Mouse (Mus musculus) embryonic facial prominence, embryonic 14.5 days (tissue): Measurements from ENCODE around the gene D1Pas1. TPM values are rescaled to one million over a fixed set of nuclear protein-coding genes. Genes with fewer than 3 reads are reported as not detected.
A peak's percentile ranks its signal among the peaks of the same experiment; 100 is the strongest.

Experiments
- ATAC-seq: fragments of 200-750 bp; cut with Nextera tagmentation; 2 replicates; pipeline ENCODE4 v1.8.0; 2017; ENCODE audit warnings: low read depth, moderate number of reproducible peaks, moderate TSS enrichment
- DNase-seq: peaks from one replicate; pipeline ENCODE4 v3.0.0-alpha.2; 2015; ENCODE audit warnings: low spot score
- H3K27ac ChIP-seq: fragments of 300-500 bp; sonication (generic); replicated peaks from 2 replicates; pipeline ENCODE4 v1.5.1; 2014; ENCODE audit warnings: low read depth, mild to moderate bottlenecking, low read length, moderate library complexity
- H3K27me3 ChIP-seq: fragments of 300-500 bp; sonication (generic); replicated peaks from 2 replicates; pipeline ENCODE4 v1.6.1; 2014; ENCODE audit warnings: low read length; ENCODE audit not compliant: control insufficient read depth, insufficient read depth
- H3K36me3 ChIP-seq: fragments of 300-500 bp; sonication (generic); 2 replicates; pipeline ENCODE4 v1.6.1; 2014; ENCODE audit warnings: low read length, mixed read lengths; ENCODE audit not compliant: control insufficient read depth, insufficient read depth
- H3K4me1 ChIP-seq: fragments of 300-500 bp; sonication (generic); 2 replicates; pipeline ENCODE4 v1.6.1; 2014; ENCODE audit warnings: antibody characterized with exemption, low read length; ENCODE audit not compliant: control insufficient read depth, insufficient read depth
- H3K4me2 ChIP-seq: fragments of 300-500 bp; sonication (generic); 2 replicates; pipeline ENCODE4 v1.6.1; 2014; ENCODE audit warnings: low read depth, mild to moderate bottlenecking, low read length, moderate library complexity, mixed read lengths
- H3K4me3 ChIP-seq: fragments of 300-500 bp; sonication (generic); 2 replicates; pipeline ENCODE4 v1.5.1; 2014; ENCODE audit warnings: low read depth, mild to moderate bottlenecking, low read length
- H3K9ac ChIP-seq: fragments of 300-500 bp; sonication (generic); 2 replicates; pipeline ENCODE4 v1.6.1; 2014; ENCODE audit warnings: low read depth, mild to moderate bottlenecking, low read length, moderate library complexity, mixed read lengths
- H3K9me3 ChIP-seq: fragments of 300-500 bp; sonication (generic); 2 replicates; pipeline ENCODE4 v1.6.1; 2016; ENCODE audit warnings: low read length; ENCODE audit not compliant: control insufficient read depth
- WGBS: fragments of 180-500 bp; shearing (Covaris S2); extraction: QIAGEN DNeasy Blood & Tissue Kit; methylation state at CpG from one replicate; pipeline ENCODE4 v1.1.7; 2014; 5-methylcytosine and 5-hydroxymethylcytosine counted together
- polyA plus RNA-seq: library from polyadenylated mRNA; unstranded; fragments of >200 nt; fragmentation: Nextera tagmentation; extraction: Ambion mirVana; gene quantifications from 2 replicates; pipeline ENCODE4 v1.2.1, GENCODE M21; 2014

Gene D1Pas1
- polyA plus RNA-seq: 0.20 TPM in 1 of 2 replicates, not detected in the other

DNA sequence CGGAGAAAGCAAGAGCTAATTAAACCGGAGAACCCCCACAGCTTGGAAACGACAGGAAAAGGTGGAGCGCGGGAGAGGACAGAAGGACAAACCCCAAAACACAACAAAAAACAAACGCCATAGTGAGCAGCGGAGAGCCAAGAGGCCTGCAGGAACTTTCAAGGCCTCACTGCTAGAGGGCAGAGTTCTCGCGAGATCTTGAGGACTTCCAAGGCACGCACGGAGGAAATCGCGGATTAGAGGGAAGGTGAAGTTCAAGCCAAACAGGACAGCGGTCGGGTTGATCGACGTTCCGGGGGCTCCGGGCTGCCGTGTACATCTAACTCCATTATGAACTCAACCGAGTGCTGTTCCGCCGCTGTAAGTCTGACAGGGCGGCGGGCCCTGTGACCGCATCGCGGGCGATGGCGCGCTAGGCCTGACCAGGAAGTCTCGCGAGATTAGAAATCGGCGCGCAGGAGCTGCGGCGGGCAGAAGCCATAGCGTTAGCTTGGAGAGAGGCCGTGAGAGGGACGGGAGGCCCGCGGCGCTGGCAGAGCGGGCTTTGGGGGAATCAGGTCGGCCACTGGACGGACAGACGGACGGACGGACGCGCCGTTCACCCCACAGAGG, at the start of gene D1Pas1:
Gene D1Pas1, plus strand, starts transcription at position 216 of the 612 bp plus-strand sequence.
- Histone ChIP-seq H3K9me3 (peaks cover 29% of the 10 kb centered on the region), H3K36me3 (no peaks in the 10 kb centered on the region), H3K4me2 (no peak within 1 kb of the TSS), H3K4me1 (no peaks in the 10 kb centered on the region), H3K27me3 (no peaks in the 10 kb centered on the region), H3K4me3 (no peak within 1 kb of the TSS), H3K9ac (no peak within 1 kb of the TSS), H3K27ac (no peak within 1 kb of the TSS)
- 88% methylated on average over 51 of the region's 53 CpGs for WGBS
- no peak for ATAC-seq
- DNase-seq: no peak

DNA sequence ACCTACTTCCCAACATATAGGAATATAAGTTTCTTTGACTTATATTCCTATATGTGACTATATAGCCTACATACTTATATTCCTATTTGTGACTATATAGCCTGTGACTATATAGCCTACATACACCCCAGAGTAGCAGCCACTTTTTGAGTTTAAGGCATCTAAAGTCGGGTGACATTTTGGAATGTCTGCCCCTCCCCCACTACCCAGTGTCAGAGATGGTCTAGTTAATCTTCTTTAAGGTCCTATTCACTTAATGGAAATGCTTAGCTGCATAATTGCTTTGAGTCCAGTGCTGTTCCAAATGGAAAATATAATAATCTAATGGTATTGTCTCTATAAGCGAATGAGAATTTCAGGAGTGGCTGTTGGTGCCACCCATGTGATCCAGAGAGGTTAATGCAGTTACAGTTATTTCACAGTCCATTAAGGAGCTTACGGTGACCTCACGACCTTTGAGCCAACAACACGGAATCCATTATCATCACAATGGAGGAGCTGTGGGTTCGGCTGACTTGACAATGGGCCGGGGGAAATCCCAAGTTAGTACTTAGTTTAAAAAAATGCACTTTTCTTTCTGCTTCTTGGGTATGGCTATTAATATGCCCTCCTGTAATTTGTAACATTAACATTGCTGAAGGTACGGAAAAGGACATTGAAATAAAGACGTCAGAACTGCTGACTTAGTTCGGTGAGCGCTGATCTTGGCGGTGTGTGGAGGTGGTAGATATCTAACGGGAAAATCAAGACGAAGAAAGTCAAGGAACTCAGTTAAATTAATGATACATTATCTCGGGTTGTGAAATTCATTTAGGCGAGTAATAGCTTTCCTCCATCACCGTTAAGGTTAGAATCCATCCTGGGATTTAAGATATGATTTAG, 44.5 kb upstream of the D1Pas1 start:
- no peaks in the 10 kb centered on the region for H3K36me3 ChIP-seq
- no peak overlapping the region for H3K4me2 ChIP-seq
- H3K27me3 ChIP-seq: peaks cover 3% of the 10 kb centered on the region; the same call in 1 of the 2 replicates
- H3K9me3 ChIP-seq: no peaks in the 10 kb centered on the region
- H3K4me1 ChIP-seq: no peaks in the 10 kb centered on the region
- no peak overlapping the region for H3K4me3 ChIP-seq
- H3K27ac ChIP-seq: no peak overlapping the region
- no peak overlapping the region for H3K9ac ChIP-seq
- ATAC-seq (no peak), DNase-seq (no peak)
- 34% methylated on average over 17 of the region's 17 CpGs for WGBS

DNA sequence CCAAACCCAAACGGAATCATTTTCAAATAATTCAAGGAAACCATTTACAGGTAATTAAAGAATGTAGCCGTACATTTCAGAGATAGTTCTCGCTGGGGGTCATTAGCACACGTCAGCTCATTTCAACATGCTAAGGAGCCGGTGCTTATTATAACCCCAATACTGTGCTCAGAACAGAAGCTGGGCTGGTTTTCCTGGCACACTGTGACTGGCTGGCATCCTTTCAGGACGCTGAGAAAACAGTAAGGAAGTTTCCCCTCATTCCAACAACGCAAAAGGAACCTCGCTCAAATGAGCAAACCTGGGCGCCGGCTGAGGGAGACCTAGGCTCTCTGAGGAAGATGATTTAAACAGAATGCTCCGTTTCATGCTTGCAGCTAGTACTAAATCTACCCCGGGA, 43.2 kb upstream of the D1Pas1 start:
- Histone ChIP-seq H3K4me1 (no peaks in the 10 kb centered on the region), H3K9me3 (no peaks in the 10 kb centered on the region), H3K27ac (no peak overlapping the region), H3K36me3 (no peaks in the 10 kb centered on the region), H3K4me2 (no peak overlapping the region), H3K9ac (no peak overlapping the region), H3K4me3 (no peak overlapping the region), H3K27me3 (peaks cover 3% of the 10 kb centered on the region; the same call in 1 of the 2 replicates)
- DNase-seq (no peak), ATAC-seq (no peak)
- WGBS: 58% methylated on average over 12 of the region's 12 CpGs

DNA sequence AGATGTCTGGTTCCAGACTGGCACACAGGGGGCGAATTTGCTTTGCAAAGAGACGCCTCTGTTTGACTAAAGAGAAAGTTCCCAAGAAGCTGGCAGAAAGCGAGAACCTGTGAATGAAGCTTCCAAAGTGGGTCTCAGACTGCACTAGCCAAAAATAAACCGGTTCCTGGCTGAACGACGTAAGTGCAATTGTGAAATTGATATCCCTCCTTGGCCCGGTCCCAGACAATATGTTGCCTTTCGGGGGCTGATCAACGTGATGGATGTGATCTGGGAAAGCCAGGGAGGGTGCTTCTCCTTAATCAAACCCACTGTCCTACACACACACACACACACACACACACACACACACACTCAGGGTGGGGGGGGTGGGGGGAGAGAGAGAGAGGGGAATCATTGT, 41.8 kb upstream of the D1Pas1 start:
- peak; percentile 82 for DNase-seq
- H3K4me1 ChIP-seq: no peaks in the 10 kb centered on the region
- H3K9ac ChIP-seq: no peak overlapping the region
- no peak overlapping the region for H3K27ac ChIP-seq
- H3K4me2 ChIP-seq: no peak overlapping the region
- 15% methylated on average over 9 of the region's 9 CpGs for WGBS
- H3K27me3 ChIP-seq: peaks cover 3% of the 10 kb centered on the region; the same call in 1 of the 2 replicates
- H3K36me3 ChIP-seq: no peaks in the 10 kb centered on the region
- no peaks in the 10 kb centered on the region for H3K9me3 ChIP-seq
- ATAC-seq: 0 out of 2 replicates have a peak, but pooled peaks have one; percentile 60
- H3K4me3 ChIP-seq: no peak overlapping the region

DNA sequence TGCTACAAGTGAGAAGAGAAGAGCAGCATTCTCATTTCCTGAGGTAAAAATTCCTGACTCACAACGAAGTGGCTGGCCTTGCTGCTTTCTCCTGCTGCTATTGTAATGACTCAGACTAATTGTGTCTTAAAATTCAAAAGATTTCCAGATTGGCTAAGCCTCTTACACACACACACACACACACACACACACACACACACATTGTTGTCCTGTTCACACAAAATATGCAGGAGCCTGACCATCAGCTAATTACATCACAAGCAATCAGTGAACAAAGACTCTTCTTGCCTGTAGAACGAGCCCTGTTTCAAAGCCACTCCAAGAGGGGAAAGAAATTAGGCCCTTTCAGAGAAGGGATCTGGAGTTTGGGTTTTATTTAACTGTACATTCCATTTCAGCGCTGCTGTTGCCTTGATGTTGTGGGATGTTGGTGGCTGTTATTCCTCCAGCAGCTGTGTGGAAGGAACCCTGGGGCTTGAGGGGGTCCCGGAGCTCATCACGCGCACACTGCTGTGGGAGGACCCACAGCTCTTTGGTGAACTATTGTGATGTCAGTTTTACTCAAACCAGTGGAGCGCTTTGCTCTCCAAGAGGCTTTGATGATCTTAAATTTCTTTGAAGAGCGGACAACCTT, 40.8 kb upstream of the D1Pas1 start:
- 0 out of 2 replicates have a peak overlapping the region, but pooled peaks have one; percentile 48 for H3K27ac ChIP-seq
- no peaks in the 10 kb centered on the region for H3K4me1 ChIP-seq
- WGBS: 50% methylated on average over 8 of the region's 8 CpGs
- no peaks in the 10 kb centered on the region for H3K36me3 ChIP-seq
- DNase-seq (no peak), ATAC-seq (peak; percentile 57; the same call in 1 of the 2 replicates)
- H3K27me3 ChIP-seq: peaks cover 3% of the 10 kb centered on the region; the same call in 1 of the 2 replicates
- H3K4me3 ChIP-seq: no peak overlapping the region
- H3K4me2 ChIP-seq: no peak overlapping the region
- H3K9me3 ChIP-seq: no peaks in the 10 kb centered on the region
- H3K9ac ChIP-seq: no peak overlapping the region

DNA sequence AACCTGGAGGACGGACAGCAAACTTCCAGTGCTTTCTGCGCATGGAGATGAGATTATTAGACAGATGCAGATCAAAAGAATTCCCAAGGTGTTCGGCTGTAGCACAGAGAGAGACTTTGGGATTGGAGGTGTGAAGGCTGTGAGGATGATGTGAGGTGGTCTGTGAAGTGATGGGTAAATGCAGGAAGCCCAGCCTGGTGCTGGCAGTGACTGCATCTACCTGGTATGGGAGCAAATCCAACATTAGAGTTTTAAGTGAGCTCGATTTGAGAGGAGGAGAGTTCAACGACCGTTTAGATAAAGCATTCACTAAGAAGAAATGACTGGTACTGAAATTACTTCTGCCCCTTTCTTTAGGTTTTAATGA, 40.3 kb upstream of the D1Pas1 start:
- ATAC-seq: no peak
- WGBS: 70% methylated on average over 6 of the region's 6 CpGs
- Histone ChIP-seq H3K4me1 (no peaks in the 10 kb centered on the region), H3K4me3 (no peak overlapping the region), H3K9ac (no peak overlapping the region), H3K4me2 (no peak overlapping the region), H3K36me3 (no peaks in the 10 kb centered on the region), H3K27ac (0 out of 2 replicates have a peak overlapping the region, but pooled peaks have one; percentile 48), H3K9me3 (no peaks in the 10 kb centered on the region), H3K27me3 (peaks cover 3% of the 10 kb centered on the region; the same call in 1 of the 2 replicates)
- no peak for DNase-seq

DNA sequence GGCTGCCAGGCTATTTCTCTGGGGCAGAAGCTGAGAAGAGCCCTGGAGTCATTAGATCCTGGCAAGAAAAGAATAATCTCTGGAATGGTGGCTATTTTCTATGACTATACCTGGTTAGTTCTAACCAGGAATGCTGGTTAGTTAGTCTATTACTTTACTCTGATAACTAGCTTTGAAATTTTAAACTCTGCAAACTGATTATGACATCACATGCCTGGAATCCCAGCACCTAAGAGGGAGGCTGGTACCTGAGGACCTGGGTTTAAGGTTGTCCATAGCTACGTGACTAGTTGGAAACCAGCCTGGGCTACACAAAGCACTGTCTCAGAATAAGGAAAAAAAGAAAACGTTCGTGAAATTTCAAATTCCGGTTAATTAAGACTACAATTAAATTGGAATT, 39.7 kb upstream of the D1Pas1 start:
- no peaks in the 10 kb centered on the region for H3K36me3 ChIP-seq
- 66% methylated on average over 4 of the region's 4 CpGs for WGBS

DNA sequence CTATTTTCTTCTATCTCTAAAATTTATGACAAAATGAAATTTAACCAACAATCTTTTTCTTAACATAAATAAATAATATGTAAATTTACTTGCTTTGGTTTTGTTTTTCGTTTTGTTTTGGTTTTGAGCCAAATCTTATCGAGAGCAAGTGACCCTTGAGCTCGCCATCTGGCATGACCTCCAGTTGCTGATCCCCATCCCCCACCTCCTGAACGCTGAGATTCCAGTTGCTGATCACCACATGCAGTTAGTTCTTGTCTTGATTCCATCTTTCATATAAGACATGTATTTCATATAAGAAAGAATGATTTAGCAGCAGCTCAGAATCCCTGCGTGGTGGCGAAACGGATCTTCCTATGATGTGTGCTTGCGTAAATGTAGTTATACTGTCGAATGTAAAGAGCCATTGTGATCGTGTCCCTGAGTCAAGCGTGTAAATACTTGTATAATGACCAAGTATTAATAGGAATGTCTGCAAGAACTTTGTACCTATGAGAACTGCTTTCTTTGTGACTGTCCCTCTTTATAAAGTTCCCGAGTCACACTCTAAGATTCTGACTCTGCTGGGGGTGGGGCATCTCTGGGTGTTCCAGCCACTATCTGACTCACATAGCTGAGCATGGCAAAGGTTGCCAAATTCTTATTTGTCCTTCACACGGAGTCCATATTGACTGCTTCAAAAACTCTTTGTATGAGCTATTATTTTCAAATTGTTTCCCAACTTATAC, 36.9 kb upstream of the D1Pas1 start:
- WGBS: 75% methylated on average over 13 of the region's 13 CpGs
- Histone ChIP-seq H3K4me3 (no peak overlapping the region), H3K4me2 (no peak overlapping the region), H3K9ac (no peak overlapping the region), H3K36me3 (no peaks in the 10 kb centered on the region), H3K27ac (no peak overlapping the region), H3K27me3 (no peaks in the 10 kb centered on the region), H3K9me3 (0 out of 2 replicates have a peak, but pooled peaks cover 3% of the 10 kb centered on the region), H3K4me1 (no peaks in the 10 kb centered on the region)
- ATAC-seq (no peak), DNase-seq (no peak)

More for the DNA sequence above, 39.7 kb upstream of the D1Pas1 start:
- ATAC-seq (no peak), DNase-seq (no peak)
- Histone ChIP-seq H3K27me3 (peaks cover 3% of the 10 kb centered on the region; the same call in 1 of the 2 replicates), H3K9me3 (no peaks in the 10 kb centered on the region), H3K4me2 (no peak overlapping the region), H3K9ac (no peak overlapping the region), H3K27ac (no peak overlapping the region), H3K4me1 (no peaks in the 10 kb centered on the region), H3K4me3 (no peak overlapping the region)
